Mouse (Mus musculus) lung, embryonic 16.5 days (tissue): ENCODE results near the gene Phf13. TPM values are rescaled to one million over a fixed set of nuclear protein-coding genes. Genes with fewer than 3 reads are reported as not detected.

Source experiments
- ATAC-seq: fragments of 200-750 bp; cut with Nextera tagmentation; 2 replicates; pipeline ENCODE4 v1.8.0; 2017; ENCODE audit warnings: low read depth, mild to moderate bottlenecking, moderate library complexity
- H3K27ac ChIP-seq: fragments of 300-500 bp; sonication (generic); 2 replicates; pipeline ENCODE4 v1.5.1; 2014; ENCODE audit warnings: mild to moderate bottlenecking, control low read depth, low read length
- H3K27me3 ChIP-seq: fragments of 300-500 bp; sonication (generic); 2 replicates; pipeline ENCODE4 v1.6.1; 2014; ENCODE audit warnings: low read depth, low read length, mixed read lengths; ENCODE audit not compliant: control insufficient read depth, insufficient read depth
- H3K36me3 ChIP-seq: fragments of 300-500 bp; sonication (generic); 2 replicates; pipeline ENCODE4 v1.6.1; 2014; ENCODE audit warnings: low read length; ENCODE audit not compliant: control insufficient read depth, insufficient read depth
- H3K4me1 ChIP-seq: fragments of 300-500 bp; sonication (generic); replicated peaks from 2 replicates; pipeline ENCODE4 v1.6.1; 2014; ENCODE audit warnings: low read length, mixed read lengths; ENCODE audit not compliant: control insufficient read depth, insufficient read depth
- H3K4me2 ChIP-seq: fragments of 300-500 bp; sonication (generic); 2 replicates; pipeline ENCODE4 v1.6.1; 2014; ENCODE audit warnings: low read depth, low read length, control low read depth
- H3K4me3 ChIP-seq: fragments of 300-500 bp; sonication (generic); 2 replicates; pipeline ENCODE4 v1.5.1; 2014; ENCODE audit warnings: mild to moderate bottlenecking, low read length, control low read depth
- H3K9ac ChIP-seq: fragments of 300-500 bp; sonication (generic); 2 replicates; pipeline ENCODE4 v1.6.1; 2014; ENCODE audit warnings: low read length, control low read depth
- H3K9me3 ChIP-seq: fragments of 300-500 bp; sonication (generic); 2 replicates; pipeline ENCODE4 v1.6.1; 2016; ENCODE audit warnings: low read length; ENCODE audit not compliant: control insufficient read depth
- WGBS: fragments of 180-500 bp; shearing (Covaris S2); extraction: QIAGEN DNeasy Blood & Tissue Kit; methylation state at CpG from one replicate; pipeline ENCODE4 v1.1.7; 2014; 5-methylcytosine and 5-hydroxymethylcytosine counted together
- polyA plus RNA-seq: library from polyadenylated mRNA; unstranded; fragments of >200 nt; fragmentation: Nextera tagmentation; extraction: Ambion mirVana; gene quantifications from 2 replicates; pipeline ENCODE4 v1.2.1, GENCODE M21; 2015

The Phf13 gene
- polyA plus RNA-seq, 1 experiment from 2014 or later: 26.8 TPM

DNA sequence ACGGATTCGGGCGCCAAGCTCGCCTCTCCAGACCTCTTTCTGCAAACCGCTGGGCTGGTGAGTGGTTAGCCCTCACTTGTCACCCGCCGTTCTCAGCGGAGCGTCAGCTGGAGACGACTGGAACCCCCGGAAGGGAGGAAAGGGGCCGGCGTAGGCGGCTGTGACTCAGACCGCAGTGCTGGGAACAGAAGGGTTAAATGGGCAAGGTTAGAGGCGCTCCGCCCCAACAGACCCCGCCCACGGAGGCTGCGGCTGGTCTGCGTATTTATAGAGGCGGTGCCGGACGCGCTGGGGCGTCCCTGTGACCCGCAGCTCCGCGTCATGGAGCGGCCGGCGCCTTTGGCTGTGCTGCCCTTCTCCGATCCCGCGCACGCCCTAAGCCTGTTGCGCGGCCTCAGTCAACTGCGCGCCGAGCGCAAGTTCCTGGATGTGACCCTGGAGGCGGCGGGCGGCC lies 12.6 kb upstream of the Phf13 start, which contains the start of gene Klhl21:
Klhl21 (plus strand) TSS at position 182 of the 454 bp plus-strand sequence.
- H3K27me3 ChIP-seq: no peaks in the 10 kb centered on the region
- H3K4me3 ChIP-seq: peak within 1 kb of the TSS; percentile 79
- H3K36me3 ChIP-seq: peaks cover 2% of the 10 kb centered on the region; the same call in 1 of the 2 replicates
- peak within 1 kb of the TSS; percentile 77 for H3K9ac ChIP-seq
- WGBS: 0% methylated on average over 40 of the region's 45 CpGs
- peak within 1 kb of the TSS; percentile 96 for H3K27ac ChIP-seq
- H3K4me1 ChIP-seq: peaks cover 36% of the 10 kb centered on the region
- peak; percentile 92 for ATAC-seq
- peak within 1 kb of the TSS; percentile 95 for H3K4me2 ChIP-seq
- H3K9me3 ChIP-seq: no peaks in the 10 kb centered on the region

DNA sequence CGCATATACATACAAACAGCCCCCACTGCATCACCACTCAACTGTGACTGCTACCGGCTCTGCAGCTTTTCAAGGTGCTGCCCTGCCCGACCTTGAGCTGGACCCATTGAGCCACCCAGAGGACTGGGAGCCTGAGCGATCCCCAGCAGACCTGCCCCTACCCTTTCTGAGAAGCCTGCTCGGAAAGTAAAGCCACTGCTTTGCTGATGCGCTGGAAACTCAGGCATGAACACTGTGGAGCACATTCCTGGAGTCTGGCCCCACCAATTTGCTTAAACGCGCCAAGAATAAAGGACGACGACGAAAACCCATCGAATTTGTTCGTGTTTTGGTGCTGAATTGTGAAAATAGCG lies 12.1 kb upstream of the Phf13 start:
- ATAC-seq: peak; percentile 3; the same call in 1 of the 2 replicates
- WGBS: under 1% methylated on average over 14 of the region's 14 CpGs
- peak overlapping the region; percentile 71 for H3K9ac ChIP-seq
- H3K4me3 ChIP-seq: peak overlapping the region; percentile 79
- no peaks in the 10 kb centered on the region for H3K27me3 ChIP-seq
- H3K36me3 ChIP-seq: peaks cover 2% of the 10 kb centered on the region; the same call in 1 of the 2 replicates
- H3K9me3 ChIP-seq: no peaks in the 10 kb centered on the region
- H3K27ac ChIP-seq: peak overlapping the region; percentile 96
- H3K4me1 ChIP-seq: peaks cover 36% of the 10 kb centered on the region
- H3K4me2 ChIP-seq: peak overlapping the region; percentile 95

DNA sequence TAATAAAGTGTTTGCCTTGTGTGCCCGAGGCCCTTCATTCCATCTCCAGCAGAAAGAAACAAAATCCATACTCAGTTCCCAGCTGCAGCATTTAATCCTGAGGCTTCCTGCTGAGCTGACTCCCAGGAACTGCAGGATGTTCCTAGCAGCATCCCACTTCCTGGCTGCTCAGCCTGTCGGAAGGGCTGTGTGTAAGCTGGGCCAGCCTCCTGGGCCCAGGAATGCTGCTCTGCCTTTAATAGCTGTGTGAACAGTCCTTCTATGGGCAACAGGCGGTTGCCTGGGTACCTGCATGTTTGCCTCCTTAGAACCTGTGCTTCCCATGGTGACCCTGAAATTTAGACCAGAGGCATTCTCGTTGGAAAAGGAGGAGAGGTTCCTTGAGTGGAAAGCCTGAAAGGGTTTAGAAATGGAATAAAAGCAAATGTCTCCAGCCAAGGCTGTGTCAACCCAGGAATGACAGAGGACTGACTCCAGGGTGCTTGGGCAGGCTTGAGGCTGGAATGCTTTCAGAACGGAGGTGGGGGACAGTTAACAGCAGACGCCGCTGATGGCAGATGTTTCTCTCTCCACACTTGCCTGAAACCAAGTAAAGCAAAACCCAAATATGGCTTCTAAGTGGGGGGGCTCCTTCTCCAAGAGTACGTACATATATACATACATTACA lies 11.6 kb upstream of the Phf13 start:
- H3K4me1 ChIP-seq: peaks cover 36% of the 10 kb centered on the region
- H3K36me3 ChIP-seq: peaks cover 2% of the 10 kb centered on the region; the same call in 1 of the 2 replicates
- peak overlapping the region; percentile 95 for H3K4me2 ChIP-seq
- ATAC-seq: no peak
- H3K9me3 ChIP-seq: no peaks in the 10 kb centered on the region
- 6% methylated on average over 8 of the region's 8 CpGs for WGBS
- H3K27ac ChIP-seq: peak overlapping the region; percentile 96
- peak overlapping the region; percentile 79 for H3K4me3 ChIP-seq
- peak overlapping the region; percentile 71 for H3K9ac ChIP-seq
- no peaks in the 10 kb centered on the region for H3K27me3 ChIP-seq

DNA sequence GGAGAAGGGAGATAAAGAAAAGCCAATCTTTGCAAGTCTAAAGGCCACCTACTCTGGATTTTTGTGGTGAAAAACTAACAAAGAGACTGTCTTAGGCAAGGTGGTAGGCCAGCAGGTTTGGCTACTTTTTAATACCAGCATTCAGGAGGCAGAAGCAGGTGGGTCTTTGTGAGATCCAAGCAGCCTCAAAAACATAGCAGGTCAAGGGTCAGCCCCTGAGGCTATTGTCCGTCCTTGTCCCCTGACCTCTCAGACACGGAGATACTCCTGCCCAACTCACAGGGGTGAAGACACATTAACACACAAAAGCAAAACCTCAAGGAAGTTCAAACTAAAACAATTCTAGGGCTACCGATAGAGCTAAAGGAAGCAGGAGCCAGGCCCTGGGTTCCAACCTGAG lies 10.8 kb upstream of the Phf13 start:
- H3K4me1 ChIP-seq: peaks cover 30% of the 10 kb centered on the region
- no peak overlapping the region; the same call in 1 of the 2 replicates for H3K27ac ChIP-seq
- H3K4me3 ChIP-seq: no peak overlapping the region
- no peaks in the 10 kb centered on the region for H3K36me3 ChIP-seq
- no peak overlapping the region for H3K4me2 ChIP-seq
- H3K9ac ChIP-seq: no peak overlapping the region
- no peak for ATAC-seq
- whole genome bisulfite sequencing: 41% methylated on average over 3 of the region's 3 CpGs
- H3K9me3 ChIP-seq: no peaks in the 10 kb centered on the region
- no peaks in the 10 kb centered on the region for H3K27me3 ChIP-seq

GRCm38 (mm10) chr4:152006137-152006536 lies 10.1 kb upstream of the Phf13 start:
- Histone ChIP-seq H3K4me2 (no peak overlapping the region), H3K27me3 (no peaks in the 10 kb centered on the region), H3K4me3 (no peak overlapping the region), H3K27ac (no peak overlapping the region), H3K9ac (no peak overlapping the region), H3K36me3 (no peaks in the 10 kb centered on the region), H3K4me1 (peaks cover 24% of the 10 kb centered on the region), H3K9me3 (no peaks in the 10 kb centered on the region)
- no peak for ATAC-seq
- WGBS: 76% methylated on average over 6 of the region's 6 CpGs

- Histone ChIP-seq H3K4me2 (no peak overlapping the region), H3K27me3 (no peaks in the 10 kb centered on the region), H3K27ac (peak overlapping the region; percentile 33; the same call in 1 of the 2 replicates), H3K4me3 (no peak overlapping the region), H3K9ac (no peak overlapping the region), H3K9me3 (no peaks in the 10 kb centered on the region), H3K4me1 (peaks cover 5% of the 10 kb centered on the region), H3K36me3 (no peaks in the 10 kb centered on the region)
- WGBS: 72% methylated on average over 3 of the region's 3 CpGs
- ATAC-seq: no peak
Observed at GRCm38 (mm10) chr4:152002063-152002462, 6.0 kb upstream of the Phf13 start.

GRCm38 (mm10) chr4:152001335-152001734 lies 5.3 kb upstream of the Phf13 start:
- H3K27ac ChIP-seq: peak overlapping the region; percentile 33; the same call in 1 of the 2 replicates
- H3K4me2 ChIP-seq: no peak overlapping the region
- no peak overlapping the region for H3K4me3 ChIP-seq
- no peak overlapping the region for H3K9ac ChIP-seq
- peaks cover 3% of the 10 kb centered on the region; the same call in 1 of the 2 replicates for H3K4me1 ChIP-seq
- WGBS: 67% methylated on average over 4 of the region's 4 CpGs
- no peaks in the 10 kb centered on the region for H3K9me3 ChIP-seq
- no peaks in the 10 kb centered on the region for H3K36me3 ChIP-seq
- no peaks in the 10 kb centered on the region for H3K27me3 ChIP-seq
- no peak for ATAC-seq

GRCm38 (mm10) chr4:152000906-152001305 lies 4.8 kb upstream of the Phf13 start:
- peaks cover 3% of the 10 kb centered on the region; the same call in 1 of the 2 replicates for H3K4me1 ChIP-seq
- no peak overlapping the region; the same call in 1 of the 2 replicates for H3K27ac ChIP-seq
- no peak overlapping the region for H3K9ac ChIP-seq
- H3K36me3 ChIP-seq: no peaks in the 10 kb centered on the region
- H3K4me2 ChIP-seq: no peak overlapping the region
- H3K9me3 ChIP-seq: no peaks in the 10 kb centered on the region
- H3K27me3 ChIP-seq: no peaks in the 10 kb centered on the region
- WGBS: 16% methylated on average over 4 of the region's 4 CpGs
- no peak overlapping the region for H3K4me3 ChIP-seq
- ATAC-seq: no peak

DNA sequence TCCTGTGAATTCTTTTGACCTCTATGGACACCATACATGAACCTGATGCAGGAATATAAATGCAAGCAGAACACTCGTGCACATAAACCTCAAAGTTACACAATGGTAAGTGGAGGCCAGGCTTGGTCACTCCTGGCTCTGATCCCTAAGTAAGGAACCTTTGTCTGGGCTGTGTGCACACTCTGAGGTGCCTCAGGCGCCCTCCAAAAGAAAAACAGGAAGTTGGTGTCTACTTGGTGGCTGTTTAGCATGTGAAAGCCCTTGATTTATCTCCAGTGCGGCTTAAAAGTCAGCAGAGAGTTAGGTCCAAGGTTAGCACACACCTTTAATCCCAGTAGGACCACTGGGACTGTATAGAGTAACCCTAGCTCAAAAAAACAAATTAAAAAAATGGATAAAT lies 3.4 kb upstream of the Phf13 start:
- H3K27me3 ChIP-seq: no peaks in the 10 kb centered on the region
- H3K9me3 ChIP-seq: no peaks in the 10 kb centered on the region
- no peak overlapping the region for H3K4me2 ChIP-seq
- no peak overlapping the region for H3K27ac ChIP-seq
- WGBS: 47% methylated on average over 3 of the region's 3 CpGs
- H3K4me3 ChIP-seq: no peak overlapping the region
- peaks cover 5% of the 10 kb centered on the region; the same call in 1 of the 2 replicates for H3K4me1 ChIP-seq
- no peaks in the 10 kb centered on the region for H3K36me3 ChIP-seq
- no peak for ATAC-seq
- no peak overlapping the region for H3K9ac ChIP-seq
